Mouse (Mus musculus): ENCODE results near the gene Unc5a.

Unc5a gene

DNA sequence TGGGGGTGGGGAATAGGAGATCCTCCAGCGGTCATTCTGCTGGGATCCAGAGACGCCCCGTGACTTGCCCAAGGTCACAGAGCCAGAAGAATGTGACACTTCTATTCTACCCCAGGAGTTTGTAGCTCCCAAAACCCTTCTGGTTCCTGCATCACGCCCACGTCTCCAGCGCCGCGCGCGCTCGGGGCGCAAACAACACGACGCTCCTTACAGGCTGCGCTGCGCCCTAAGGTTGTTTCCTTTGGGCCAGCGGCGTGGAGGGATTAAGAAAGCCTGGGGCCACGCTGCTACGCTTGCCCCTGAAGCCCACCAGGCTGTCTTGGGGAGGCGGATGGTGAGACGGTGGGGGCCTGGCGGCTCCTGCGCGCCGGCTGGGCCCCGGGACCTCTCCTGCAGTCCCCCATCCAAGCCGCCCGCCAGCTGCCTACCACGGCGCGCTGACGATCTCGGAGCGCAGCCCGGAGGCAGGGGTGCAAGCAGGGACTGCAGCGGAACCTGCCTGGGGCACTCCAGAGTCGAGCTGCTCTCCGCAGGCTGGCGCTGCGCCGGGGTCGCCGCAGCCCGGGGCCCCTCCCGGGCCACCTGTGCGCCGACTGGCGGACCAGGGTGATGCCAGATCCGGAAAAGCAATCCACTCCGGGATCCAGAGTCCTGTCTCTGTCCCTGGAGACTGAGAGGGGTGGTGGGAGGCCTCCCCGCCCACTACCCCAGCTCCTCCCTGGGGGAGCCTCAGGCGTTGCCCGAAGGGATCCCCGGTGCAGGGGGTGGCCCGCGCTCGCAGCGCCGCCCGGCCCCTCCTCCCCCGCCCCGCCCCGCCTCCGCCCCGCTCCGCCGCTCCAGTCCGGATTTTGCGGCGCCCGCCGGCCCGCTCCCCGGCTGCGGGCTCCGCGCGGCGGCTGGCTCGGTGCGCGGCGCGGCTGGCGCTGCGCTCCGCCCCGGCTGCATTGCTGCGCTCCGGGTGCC is at the start of gene Unc5a:
Gene Unc5a, plus strand, starts transcription at position 881 of the 963 bp plus-strand sequence.
- peak; percentile 9 for DNase-seq (ENCODE audit: low spot score)

DNA sequence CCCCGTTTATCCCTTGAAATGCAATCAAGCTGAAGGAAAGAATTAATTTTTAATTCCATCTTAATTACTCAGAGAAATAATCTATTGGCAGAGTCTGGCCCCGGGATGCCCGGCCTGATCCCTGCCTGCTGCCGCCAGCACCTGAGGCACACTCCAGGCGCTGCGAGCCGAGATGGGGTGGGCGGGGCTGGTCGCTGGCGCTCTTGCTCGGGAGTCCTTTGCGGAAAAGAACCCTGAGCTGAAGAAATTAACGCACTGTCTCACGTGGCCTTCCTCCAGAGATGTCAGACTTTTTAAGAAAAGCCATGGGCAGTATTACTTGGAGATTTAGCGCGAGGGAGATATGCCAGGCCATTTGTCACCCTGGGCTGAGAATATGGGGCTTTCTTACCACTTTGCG is 37.2 kb upstream of the Unc5a start:
- DNase-seq (ENCODE audit: low spot score) = no peak

DNA sequence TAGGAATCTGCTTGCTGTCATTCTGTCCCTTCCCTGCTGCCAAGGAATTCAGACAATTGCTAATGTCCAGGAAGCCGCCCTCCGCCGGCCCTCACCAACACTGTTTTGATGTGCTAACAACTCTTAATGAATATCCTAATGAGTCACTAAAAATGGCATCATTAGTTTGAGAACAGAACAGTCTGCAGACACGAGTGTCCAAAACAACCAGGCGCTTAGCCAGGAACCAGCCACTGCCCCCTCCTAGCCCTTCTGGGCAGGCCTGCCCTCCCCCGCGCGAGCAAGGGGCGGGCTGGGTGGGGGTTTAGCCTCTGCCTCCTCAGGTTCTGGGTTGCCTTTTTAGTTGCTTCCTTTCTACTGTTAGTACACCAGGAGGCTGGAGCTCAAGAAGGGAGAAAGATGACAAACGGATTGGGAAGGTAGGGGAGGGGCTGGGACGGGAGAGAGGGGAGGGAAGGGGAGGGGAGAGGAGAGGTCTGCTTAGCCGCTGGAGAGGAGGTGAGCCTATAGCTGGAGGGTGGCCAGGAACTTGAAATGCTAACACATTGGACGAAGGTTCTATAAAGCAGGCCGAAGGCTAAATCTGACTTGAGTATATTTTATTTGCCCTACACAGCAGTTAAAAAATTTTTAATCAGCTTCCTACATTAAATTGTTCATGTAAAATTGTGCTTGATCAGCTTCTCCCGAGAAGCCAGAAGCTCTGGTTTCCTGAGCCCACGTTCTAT is 36.2 kb upstream of the Unc5a start:
- DNase-seq (ENCODE audit: low spot score) = no peak

DNA sequence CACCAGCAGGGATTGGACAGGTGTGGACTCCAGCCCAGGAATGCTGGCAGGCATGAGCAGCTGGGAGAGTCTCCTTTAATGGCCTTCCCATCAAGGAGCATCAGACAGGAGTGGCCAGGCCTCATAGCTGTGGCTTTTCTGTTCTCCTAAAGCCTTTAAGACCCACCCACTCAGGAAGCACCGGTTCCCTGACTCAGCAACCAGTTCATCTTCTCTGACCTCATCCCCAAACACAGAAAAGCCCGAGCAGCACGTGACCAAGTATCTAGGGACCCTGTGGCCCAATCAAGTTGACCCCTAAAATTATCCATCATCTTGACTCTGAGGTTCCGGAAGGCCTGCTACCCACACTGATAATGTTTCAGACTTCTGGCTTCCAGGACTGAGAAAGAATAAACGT is 32.6 kb upstream of the Unc5a start:
- no peak for DNase-seq (ENCODE audit: low spot score)

DNA sequence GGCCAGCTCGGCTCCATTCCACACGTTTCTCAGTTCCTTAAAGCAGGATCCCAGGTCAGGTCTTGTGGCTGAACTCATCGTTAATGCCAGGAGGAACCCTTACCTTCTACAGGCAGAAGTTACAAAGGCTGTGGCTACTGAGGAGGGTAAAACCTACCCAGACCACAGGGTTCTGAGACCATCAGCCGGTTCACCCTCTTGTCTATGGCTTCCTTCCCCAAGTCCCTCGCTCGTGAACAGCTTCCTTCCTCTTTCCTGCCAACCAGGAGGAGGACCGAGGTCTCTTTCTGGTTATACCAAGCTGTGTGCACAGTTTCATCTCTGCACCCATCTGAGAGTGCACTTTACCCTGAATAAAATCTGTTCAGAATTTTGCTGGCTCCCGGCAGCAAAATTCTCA is 30.3 kb upstream of the Unc5a start:
- no peak for DNase-seq (ENCODE audit: low spot score)

DNA sequence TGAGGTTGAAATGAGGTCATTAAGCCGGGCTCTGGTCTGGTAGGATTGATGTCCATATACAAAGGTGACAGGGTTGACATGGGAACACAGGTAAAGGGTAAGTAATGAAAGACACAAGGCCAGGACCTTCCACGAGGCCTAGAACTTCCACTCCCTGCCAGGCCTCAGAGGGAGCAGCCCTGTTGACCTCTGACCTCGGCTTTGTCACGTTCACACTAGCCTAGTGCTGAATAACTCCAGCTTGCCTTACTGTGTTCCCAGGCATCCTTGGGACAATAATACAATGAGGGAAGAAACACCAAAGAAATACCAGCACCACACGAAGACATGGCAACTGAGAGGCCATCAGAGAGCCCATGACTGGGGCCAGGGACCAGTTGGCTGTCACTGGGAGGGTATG is 29.5 kb upstream of the Unc5a start:
- DNase-seq (ENCODE audit: low spot score) = no peak

DNA sequence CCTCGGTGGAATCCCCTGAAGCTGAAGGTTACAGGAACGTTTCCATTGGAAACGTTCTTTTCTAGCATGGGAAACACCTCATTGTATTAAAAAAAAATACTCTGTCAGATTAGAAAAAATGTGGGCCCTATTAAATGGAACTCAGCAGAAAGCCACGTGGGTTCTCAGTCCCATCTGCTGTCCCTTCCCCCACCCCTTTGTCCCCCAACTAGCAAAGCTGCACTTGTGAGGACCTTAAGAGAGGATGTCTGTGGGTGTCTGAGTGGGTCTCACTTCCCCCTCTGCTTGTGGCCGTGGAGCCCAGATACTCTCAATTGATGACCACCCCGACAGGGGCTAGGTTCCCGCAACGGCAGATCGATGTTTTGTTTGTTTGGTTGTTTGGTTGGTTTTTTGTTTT is 27.5 kb upstream of the Unc5a start:
- no peak for DNase-seq (ENCODE audit: low spot score)

DNA sequence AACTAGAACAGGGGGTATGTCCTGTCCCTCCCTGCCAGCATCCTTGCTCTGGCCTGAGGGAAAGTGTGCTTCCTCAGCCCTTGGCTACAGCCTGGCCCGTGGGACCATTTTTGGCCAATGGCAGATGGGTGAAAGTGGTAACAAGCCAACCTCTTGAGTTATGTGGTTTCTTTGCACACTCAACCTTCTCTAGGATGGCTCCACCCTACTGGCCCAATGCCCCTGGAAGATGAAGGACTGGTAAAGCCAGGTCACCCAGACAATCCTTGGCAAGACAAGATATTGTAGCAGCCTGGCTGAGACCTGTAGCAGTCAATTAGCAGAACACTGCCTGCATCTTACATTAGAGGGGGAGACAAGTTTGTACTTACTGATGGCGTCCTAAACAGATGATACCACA is 25.5 kb upstream of the Unc5a start:
- DNase-seq (ENCODE audit: low spot score) = no peak

DNA sequence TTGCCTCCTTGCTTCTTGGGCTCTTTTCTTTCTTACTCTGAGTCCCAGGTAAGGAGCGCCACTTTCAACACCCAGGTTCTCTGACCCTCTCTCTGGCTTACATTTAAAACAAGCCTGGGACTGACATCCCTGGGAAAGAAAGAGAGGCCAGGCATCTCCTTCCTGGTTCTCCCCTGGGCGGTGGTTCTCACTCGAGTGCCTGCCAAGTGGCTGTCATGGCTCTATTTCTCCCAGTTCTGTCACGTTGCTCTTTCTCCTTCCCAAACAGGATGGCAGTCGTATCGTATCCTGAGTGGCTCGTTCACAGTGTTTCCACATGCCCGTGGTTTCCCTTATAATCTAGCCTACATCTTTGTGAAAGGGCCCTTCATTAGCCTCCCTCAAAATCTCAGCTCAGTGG is 23.7 kb upstream of the Unc5a start:
- DNase-seq (ENCODE audit: low spot score) = no peak

DNA sequence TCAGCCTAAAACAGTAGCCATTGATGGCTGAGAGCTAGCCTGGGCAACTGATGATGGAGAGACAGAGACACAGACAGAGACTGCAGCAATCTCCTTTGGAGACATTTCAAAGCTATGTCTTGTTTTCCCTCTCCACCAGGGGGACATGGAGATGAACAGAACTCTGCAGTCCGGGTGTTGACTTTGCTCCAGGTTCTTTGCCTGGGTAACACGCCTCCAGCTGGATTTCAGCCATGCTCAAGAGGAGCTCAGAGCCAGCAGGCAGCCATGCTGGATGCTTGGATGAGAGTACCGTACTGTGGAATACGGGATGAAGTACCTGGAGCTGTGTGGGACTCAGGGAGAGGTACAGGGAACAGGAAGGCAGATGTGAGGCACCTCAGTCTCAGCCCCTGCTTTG is 22.6 kb upstream of the Unc5a start:
- no peak for DNase-seq (ENCODE audit: low spot score)

DNA sequence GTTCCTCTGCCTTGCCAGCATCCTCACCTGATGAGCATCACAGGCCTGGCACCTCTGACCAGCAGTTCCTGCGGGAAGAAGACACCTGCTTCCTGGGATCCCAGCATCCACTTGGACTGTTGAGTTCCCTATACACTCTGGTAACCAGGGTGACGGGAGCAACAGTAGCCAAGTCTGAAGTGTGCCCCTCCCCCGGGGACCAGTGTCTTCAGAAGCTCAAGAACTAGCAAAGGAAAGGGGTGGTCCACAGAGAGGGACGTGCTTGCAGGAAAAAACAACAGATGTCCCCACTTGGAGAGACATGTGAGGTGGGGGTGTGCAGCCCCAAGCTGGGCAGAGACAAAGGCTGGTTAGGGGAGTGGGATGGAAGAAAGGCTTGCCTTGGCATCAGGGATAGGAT is 19.1 kb upstream of the Unc5a start:
- no peak for DNase-seq (ENCODE audit: low spot score)

DNA sequence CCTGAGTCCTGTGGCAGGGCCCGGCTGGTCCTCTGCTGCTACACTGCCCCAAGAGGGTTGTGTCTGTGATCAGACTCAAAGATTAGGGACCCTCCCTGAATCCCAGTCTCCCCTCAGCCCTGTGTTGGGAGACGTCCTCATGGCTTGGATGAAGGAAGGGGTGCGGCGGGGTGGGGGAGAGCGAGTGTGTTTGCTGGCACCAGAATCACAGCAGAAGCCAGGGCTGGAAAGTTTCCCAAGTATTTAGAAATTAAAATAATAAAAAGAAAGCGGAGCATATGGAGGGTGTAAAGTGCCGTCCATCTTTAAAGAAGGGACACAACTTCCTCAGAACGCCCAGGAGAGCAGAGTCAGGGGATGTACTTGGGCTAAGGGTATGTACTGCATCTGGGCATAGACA is 14.3 kb upstream of the Unc5a start:
- DNase-seq (ENCODE audit: low spot score) = no peak

DNA sequence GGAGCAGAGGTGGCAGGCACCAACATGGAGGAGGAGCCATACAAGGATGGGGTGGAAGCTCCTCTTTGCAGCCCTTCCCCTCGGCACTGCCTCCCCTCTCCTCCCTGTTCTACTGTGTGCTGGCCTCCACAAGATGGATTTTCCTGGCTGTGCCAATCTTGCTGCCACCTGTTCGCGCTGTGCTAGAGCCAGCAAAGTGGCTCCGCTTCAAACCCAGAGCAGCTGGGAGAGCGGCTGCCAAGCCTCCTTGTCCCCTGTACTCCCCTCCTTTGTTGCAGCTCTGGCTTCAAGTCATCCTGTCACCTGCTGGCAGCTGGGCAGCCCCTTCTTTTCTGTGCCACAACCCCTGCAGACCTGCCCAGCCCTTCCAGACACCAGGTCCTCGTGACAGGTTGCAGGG is 13.0 kb upstream of the Unc5a start:
- DNase-seq (ENCODE audit: low spot score) = no peak

DNA sequence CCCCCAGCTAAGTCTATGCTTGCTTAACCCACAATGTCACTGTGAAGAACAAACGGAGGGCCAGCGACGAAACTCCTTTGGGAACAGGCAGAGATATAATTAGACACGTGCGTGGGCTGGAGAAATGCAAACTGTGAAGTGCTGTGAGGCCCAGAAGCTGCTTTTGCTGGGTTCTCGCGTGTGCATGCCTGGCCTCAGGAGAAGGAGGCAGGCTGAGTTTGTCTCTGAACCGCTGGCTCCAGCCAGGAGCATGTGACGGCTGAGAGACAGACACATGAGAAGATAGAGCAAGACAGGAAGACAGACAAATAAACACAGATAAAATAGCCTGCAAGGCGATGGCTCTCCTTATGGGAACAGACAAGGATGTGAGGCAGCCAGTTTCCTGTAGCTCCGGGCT is 11.3 kb upstream of the Unc5a start:
- no peak for DNase-seq (ENCODE audit: low spot score)

DNA sequence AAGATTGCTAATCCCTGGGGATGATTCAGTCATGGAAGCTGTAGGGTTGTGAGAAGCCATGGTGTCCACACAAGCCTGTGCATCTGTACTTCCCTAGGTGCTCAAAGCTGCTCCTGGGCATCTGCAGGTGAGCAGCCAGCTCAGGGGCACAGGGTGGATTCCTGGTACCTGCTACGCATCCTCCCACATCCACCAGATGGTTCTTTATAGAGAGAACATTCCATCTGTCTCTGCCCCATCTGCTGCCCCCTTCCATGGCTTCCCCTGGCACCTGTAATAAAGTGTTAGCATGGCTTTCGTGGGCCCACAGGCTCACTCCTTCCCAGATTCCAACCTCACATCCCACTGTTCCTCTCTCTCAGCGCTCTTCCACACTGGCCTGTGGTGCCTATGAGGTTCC is 10.7 kb upstream of the Unc5a start:
- DNase-seq (ENCODE audit: low spot score) = no peak

DNA sequence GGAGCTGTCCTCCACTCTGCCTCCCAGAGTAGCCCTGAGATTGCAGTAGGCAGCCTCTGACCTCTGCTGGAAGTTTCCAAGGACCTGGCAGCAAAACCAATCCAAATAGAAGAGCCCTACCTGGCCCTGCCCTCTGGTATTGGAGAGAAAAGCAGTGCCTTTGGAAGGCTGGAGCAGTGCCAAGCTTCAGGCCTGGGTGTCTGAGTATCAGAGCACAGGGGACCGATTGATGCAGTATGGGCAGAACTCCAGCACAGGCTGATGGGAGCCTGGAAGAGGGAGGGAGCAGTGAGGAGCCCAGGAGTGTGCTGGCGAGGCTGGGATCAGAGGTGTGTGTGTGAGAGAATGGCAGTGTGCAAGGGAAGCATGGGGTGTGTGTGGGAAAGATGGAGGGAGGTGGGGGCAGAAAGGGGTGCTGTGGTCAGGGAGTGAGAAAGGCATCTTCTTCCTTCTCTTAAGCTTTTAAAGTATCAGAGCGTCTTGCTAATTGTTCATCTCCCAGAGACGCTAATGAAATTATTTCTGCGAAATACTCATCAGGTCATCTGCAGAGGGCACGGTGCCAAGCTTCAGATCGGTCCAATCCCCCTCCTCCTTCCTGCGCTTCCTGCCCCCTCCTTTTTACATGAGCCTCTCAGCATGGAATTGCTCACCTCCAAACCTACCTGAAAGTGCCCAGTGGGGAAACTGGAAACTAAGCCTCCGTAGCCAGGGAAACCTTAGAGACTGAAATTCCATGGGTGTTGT is 4.6 kb upstream of the Unc5a start:
- DNase-seq (ENCODE audit: low spot score) = no peak

DNA sequence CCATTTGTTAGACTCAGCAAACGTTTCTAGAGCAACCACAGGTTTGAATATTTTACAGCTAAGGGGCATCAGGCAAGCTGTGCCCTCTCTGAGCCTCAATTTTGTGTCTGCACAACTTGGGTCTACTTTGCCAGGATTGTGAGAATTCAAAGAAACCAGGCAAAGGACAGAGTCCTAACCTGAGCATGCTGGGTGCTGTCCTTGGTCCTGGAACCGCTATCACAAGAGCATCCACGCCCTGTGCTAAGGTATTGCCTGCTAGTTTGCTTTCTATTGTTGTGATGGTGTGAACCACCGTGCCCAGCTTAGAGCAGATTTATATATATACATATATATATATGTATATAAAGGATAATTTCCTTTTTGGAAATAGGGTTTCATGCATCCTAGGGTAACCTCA is 3.9 kb upstream of the Unc5a start:
- DNase-seq (ENCODE audit: low spot score) = no peak

DNA sequence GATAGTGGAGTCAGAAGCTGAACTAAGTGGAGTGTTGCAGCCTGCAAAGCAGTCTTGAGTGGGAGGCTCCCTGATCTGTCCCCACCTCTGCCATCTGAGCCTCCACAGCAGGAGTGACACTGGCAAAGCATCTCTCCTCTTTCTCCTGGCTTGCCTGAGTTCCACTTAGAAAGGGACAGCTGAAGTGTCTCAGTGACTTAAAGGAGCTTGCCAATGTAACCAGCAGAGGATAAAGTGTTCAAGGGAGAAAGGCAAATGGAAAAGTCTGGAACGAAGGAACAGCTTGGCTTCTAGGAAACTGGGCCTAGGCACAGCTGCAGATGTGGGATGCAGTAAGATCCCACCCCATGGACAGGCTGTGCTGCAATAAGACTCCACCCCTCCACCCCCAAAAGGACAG is 2.8 kb upstream of the Unc5a start:
- DNase-seq (ENCODE audit: low spot score) = no peak

DNA sequence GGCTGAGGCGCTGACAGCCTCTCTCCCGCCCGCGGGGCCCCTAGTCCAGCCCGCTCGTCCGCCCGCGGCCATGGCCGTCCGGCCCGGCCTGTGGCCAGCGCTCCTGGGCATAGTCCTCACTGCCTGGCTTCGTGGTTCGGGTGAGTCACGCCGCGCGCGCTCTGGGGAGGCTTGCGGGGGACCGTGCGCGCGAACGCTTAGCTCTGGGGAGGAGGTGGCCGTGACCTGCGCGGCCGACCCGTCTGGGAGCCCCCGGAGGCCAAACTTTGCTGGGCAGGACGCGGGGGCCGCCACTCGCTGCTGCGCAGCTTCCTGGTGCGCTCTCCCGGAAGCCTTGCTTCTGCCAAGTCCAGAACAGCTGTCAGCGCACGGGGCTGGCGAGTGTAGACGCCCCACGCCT is 381 bp downstream of the Unc5a start:
- DNase-seq (ENCODE audit: low spot score) = no peak

DNA sequence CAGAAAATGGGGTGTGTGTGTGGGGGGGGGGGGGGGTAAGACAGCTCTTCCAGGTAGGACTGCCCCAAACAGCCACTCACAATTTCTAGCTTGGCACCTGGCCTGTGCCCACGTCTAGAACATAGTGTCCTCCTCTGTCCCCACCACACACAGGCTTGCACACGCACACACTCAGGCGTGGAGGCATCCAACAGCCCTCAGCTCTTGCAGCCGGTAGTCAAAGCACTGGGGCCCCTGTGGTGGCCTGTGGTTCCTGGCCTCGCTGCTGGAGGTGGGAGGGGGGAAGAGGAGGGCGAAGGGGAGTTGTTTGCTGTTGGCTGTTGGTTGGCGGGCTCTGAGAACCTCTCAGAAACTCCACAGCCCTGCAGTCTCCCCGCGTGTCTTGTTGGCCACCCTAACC is 920 bp downstream of the Unc5a start:
- no peak for DNase-seq (ENCODE audit: low spot score)

DNA sequence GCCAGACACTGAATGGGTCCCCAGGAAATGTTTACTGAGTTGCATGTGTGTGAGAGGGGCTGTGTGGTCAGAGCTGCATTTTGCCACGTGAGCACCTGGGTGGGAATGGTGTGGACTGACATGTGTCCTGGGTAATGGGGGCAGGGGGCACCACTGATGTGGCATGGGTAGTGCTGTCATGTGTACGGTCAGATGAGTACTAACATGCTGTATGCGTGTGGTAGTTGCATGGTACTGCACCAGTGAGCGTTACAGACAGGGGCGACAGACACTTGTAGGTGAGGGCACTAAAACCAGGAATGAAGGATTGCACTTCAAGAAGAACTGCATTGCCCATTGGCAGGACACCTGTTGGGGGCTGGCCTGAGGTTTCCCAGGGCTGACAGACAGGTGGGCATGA is 2.0 kb downstream of the Unc5a start:
- DNase-seq (ENCODE audit: low spot score) = no peak

DNA sequence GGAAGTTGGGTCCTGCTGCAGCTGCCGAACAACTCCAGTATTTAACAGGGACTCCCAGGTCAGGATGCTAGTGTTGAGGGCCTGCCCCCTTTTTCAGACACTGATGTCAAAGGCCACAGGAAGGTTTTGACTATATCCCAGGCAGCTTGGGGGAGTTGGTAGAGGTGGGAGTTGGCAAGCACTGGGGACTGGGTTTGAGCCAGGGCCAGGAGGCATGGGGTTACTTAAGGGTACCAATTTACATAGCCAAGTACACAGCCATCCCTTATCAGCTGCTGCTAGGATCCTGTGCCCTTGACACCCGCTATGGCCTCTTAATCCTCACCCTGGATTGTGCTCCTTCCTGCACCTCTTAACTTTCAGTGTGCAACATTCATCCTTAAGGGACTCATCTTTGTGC is 5.5 kb downstream of the Unc5a start:
- no peak for DNase-seq (ENCODE audit: low spot score)

Data from ovary, postnatal 10 days (tissue).